Mouse (Mus musculus) embryonic facial prominence, embryonic 14.5 days (tissue): ENCODE data around the gene Copg1. TPM values are rescaled to one million over a fixed set of nuclear protein-coding genes. Genes with fewer than 3 reads are reported as not detected.

Experiments used
- ATAC-seq: fragments of 200-750 bp; cut with Nextera tagmentation; 2 replicates; pipeline ENCODE4 v1.8.0; 2017; ENCODE audit warnings: low read depth, moderate number of reproducible peaks, moderate TSS enrichment
- DNase-seq: peaks from one replicate; pipeline ENCODE4 v3.0.0-alpha.2; 2015; ENCODE audit warnings: low spot score
- H3K27ac ChIP-seq: fragments of 300-500 bp; sonication (generic); replicated peaks from 2 replicates; pipeline ENCODE4 v1.5.1; 2014; ENCODE audit warnings: low read depth, mild to moderate bottlenecking, low read length, moderate library complexity
- H3K27me3 ChIP-seq: fragments of 300-500 bp; sonication (generic); replicated peaks from 2 replicates; pipeline ENCODE4 v1.6.1; 2014; ENCODE audit warnings: low read length; ENCODE audit not compliant: control insufficient read depth, insufficient read depth
- H3K36me3 ChIP-seq: fragments of 300-500 bp; sonication (generic); 2 replicates; pipeline ENCODE4 v1.6.1; 2014; ENCODE audit warnings: low read length, mixed read lengths; ENCODE audit not compliant: control insufficient read depth, insufficient read depth
- H3K4me1 ChIP-seq: fragments of 300-500 bp; sonication (generic); 2 replicates; pipeline ENCODE4 v1.6.1; 2014; ENCODE audit warnings: antibody characterized with exemption, low read length; ENCODE audit not compliant: control insufficient read depth, insufficient read depth
- H3K4me2 ChIP-seq: fragments of 300-500 bp; sonication (generic); 2 replicates; pipeline ENCODE4 v1.6.1; 2014; ENCODE audit warnings: low read depth, mild to moderate bottlenecking, low read length, moderate library complexity, mixed read lengths
- H3K4me3 ChIP-seq: fragments of 300-500 bp; sonication (generic); 2 replicates; pipeline ENCODE4 v1.5.1; 2014; ENCODE audit warnings: low read depth, mild to moderate bottlenecking, low read length
- H3K9ac ChIP-seq: fragments of 300-500 bp; sonication (generic); 2 replicates; pipeline ENCODE4 v1.6.1; 2014; ENCODE audit warnings: low read depth, mild to moderate bottlenecking, low read length, moderate library complexity, mixed read lengths
- H3K9me3 ChIP-seq: fragments of 300-500 bp; sonication (generic); 2 replicates; pipeline ENCODE4 v1.6.1; 2016; ENCODE audit warnings: low read length; ENCODE audit not compliant: control insufficient read depth
- WGBS: fragments of 180-500 bp; shearing (Covaris S2); extraction: QIAGEN DNeasy Blood & Tissue Kit; methylation state at CpG from one replicate; pipeline ENCODE4 v1.1.7; 2014; 5-methylcytosine and 5-hydroxymethylcytosine counted together
- polyA plus RNA-seq: library from polyadenylated mRNA; unstranded; fragments of >200 nt; fragmentation: Nextera tagmentation; extraction: Ambion mirVana; gene quantifications from 2 replicates; pipeline ENCODE4 v1.2.1, GENCODE M21; 2014

Gene Copg1
- polyA plus RNA-seq, 1 experiment from 2014 or later, result 180 TPM

DNA sequence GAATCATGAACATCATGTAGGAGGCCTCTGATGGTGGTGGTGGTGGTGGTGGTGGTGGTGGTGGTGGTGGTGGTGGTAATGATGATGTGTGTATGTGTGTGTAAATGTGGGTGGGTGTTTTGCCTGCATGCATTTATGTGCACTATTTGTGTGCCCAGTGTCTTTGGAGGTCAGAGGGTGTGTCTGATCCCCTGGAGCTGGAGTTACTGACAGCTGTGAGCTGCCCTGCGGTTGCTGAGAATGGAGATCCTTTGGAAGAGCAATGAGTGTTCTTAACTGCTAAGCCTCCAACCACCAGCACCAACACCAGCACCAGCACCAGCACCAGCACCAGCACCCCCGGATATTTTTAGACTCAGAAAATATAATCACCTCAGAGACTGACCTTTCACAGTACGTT is 5.4 kb upstream of the Copg1 start:
- 80% methylated on average over 3 of the region's 3 CpGs for WGBS
- Histone ChIP-seq H3K27me3 (no peaks in the 10 kb centered on the region), H3K9me3 (no peaks in the 10 kb centered on the region), H3K4me2 (no peak overlapping the region), H3K4me3 (no peak overlapping the region), H3K9ac (no peak overlapping the region), H3K27ac (no peak overlapping the region), H3K4me1 (no peaks in the 10 kb centered on the region), H3K36me3 (no peaks in the 10 kb centered on the region)
- no peak for DNase-seq
- ATAC-seq, result no peak

DNA sequence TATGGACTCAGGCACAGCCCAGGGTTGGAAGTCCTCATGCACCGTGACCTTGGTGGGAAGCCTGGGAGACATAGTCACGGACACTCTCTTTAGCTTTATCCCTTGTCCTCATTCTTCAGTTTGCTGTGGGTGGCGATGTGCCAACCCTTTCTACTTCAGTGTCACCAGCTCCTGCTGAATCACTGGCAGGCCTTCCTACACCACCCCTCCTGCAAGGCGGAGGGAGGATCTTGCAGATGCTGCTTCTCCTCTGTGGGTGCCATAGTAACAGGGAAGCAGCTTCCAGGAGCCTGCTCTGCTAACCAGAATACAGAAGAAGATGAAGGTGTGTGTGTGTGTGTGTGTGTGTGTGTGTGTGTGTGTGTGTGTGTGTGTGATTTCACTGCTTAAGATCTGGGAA is 4.8 kb upstream of the Copg1 start:
- Histone ChIP-seq H3K4me3 (no peak overlapping the region), H3K27me3 (no peaks in the 10 kb centered on the region), H3K4me2 (no peak overlapping the region), H3K27ac (no peak overlapping the region), H3K4me1 (no peaks in the 10 kb centered on the region), H3K9me3 (no peaks in the 10 kb centered on the region), H3K36me3 (no peaks in the 10 kb centered on the region), H3K9ac (no peak overlapping the region)
- ATAC-seq (no peak), DNase-seq (peak; percentile 4)
- WGBS, result 53% methylated on average over 4 of the region's 4 CpGs

DNA sequence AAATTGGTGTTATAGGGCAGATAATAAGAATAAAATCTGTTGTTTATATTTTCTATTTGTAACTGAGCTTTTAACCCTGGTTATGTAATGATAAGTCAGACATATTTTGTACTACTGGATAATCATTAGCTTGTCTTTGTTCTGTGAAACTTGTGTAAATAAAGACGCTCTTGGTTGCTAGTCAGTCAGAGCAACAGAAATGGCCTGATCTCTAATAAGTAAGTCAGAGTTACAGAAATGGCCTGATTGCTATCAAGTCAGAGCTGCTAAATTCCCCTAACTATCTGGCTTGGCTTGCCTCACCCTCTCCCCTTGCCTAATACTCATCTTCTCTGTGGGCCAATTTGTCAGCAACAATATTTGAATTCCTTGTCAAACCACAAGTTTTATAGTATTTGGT is 893 bp upstream of the Copg1 start:
- DNase-seq (no peak), ATAC-seq (no peak)
- Histone ChIP-seq H3K4me1 (peaks cover 7% of the 10 kb centered on the region; the same call in 1 of the 2 replicates), H3K4me3 (no peak overlapping the region), H3K27ac (no peak overlapping the region), H3K36me3 (peaks cover 29% of the 10 kb centered on the region), H3K4me2 (no peak overlapping the region), H3K27me3 (no peaks in the 10 kb centered on the region), H3K9me3 (no peaks in the 10 kb centered on the region), H3K9ac (no peak overlapping the region)
- WGBS, result 87% methylated on average over 1 of the region's 1 CpGs

DNA sequence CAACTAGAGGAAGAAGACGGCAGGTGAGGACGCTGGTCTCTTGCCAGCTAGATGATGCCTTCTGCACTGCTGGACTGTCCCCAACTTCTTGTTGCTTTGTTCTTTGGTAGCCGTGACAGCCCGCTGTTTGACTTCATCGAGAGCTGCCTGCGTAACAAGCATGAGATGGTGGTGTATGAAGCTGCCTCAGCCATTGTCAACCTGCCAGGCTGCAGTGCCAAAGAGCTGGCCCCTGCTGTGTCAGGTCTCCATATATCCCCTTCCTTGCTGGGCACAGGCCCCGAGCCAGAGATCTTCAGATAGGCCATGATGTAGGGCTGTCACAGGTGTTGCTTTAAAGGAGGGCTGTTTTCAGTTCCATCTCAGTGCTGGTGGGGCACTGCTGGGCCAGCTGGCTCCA is 6.3 kb downstream of the Copg1 start:
- no peak for ATAC-seq
- Histone ChIP-seq H3K27ac (no peak overlapping the region), H3K36me3 (peaks cover 99% of the 10 kb centered on the region), H3K27me3 (no peaks in the 10 kb centered on the region), H3K9me3 (no peaks in the 10 kb centered on the region), H3K4me2 (no peak overlapping the region), H3K4me3 (no peak overlapping the region), H3K4me1 (peaks cover 1% of the 10 kb centered on the region; the same call in 1 of the 2 replicates), H3K9ac (no peak overlapping the region)
- 96% methylated on average over 7 of the region's 7 CpGs for WGBS
- DNase-seq, result no peak

DNA sequence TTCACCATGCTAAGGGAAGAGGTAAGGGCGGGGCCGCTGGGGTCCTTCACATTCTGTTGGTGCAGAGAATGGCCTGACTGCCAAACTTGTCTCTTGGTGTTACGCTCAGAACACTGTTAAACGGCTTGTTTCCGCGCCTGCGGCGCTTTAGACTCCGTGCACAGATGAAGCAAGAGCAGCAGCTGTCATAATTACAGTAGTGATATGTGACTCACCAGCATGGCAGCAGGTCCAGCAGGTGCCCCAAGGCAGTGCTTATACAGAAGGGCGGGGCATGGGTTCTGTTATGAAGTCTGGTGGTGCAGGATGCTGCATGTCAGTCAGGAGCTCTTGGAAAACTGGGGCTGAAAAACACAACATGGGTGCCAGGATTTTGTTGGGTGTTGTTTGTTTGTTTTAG is 10.4 kb downstream of the Copg1 start:
- Histone ChIP-seq H3K4me2 (no peak overlapping the region), H3K9ac (no peak overlapping the region), H3K27me3 (no peaks in the 10 kb centered on the region), H3K27ac (no peak overlapping the region), H3K36me3 (peaks cover 94% of the 10 kb centered on the region), H3K9me3 (no peaks in the 10 kb centered on the region), H3K4me3 (no peak overlapping the region), H3K4me1 (no peaks in the 10 kb centered on the region)
- peak; percentile 66 for DNase-seq
- WGBS, result 86% methylated on average over 10 of the region's 10 CpGs
- ATAC-seq, result no peak

DNA sequence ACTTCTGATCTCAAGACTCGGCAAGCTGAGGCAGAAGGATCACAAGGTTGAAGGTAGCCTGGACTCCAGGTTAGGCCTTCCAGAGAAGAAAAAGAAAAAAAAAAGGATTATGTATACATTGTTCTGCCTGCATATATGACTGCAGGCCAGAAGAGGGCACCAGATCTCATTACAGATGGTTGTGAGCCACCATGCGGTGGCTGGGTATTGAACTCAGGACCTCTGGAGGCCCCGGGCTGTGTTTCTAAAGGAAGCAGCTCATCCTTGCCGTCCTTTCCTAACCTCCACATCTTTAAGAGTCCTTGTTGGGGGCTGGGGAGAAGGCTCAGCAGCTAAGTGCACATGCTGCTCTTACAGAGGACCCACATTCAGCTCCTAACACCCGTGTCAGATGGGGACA is 19.0 kb downstream of the Copg1 start:
- DNase-seq (no peak), ATAC-seq (no peak)
- H3K9me3 ChIP-seq, result no peaks in the 10 kb centered on the region
- H3K4me2 ChIP-seq, result no peak overlapping the region
- H3K4me3 ChIP-seq, result no peak overlapping the region
- no peaks in the 10 kb centered on the region for H3K4me1 ChIP-seq
- WGBS, result 58% methylated on average over 5 of the region's 5 CpGs
- H3K27me3 ChIP-seq, result no peaks in the 10 kb centered on the region
- H3K36me3 ChIP-seq, result peaks cover 99% of the 10 kb centered on the region
- no peak overlapping the region for H3K9ac ChIP-seq
- H3K27ac ChIP-seq, result no peak overlapping the region

DNA sequence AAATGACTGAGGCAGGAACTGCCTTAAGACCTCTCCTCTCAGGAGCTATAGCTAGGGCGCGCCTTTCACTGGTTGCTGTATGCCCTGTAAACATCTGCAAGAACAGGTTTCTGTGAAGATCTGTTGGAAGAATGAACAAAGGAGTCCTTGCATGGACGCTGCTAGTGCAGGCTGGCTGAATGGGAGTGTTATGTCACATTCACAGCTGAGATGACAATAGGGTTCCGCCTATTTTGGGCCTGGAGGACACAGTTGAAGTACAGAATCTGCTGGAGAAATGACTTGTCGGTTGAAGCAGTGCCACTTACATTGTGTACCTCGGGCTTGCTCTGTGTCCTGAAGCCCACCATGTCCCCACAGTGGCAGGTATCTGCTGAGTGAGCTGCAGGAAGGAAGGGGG is 21.6 kb downstream of the Copg1 start:
- Histone ChIP-seq H3K27me3 (no peaks in the 10 kb centered on the region), H3K36me3 (peaks cover 91% of the 10 kb centered on the region), H3K4me2 (no peak overlapping the region), H3K9me3 (no peaks in the 10 kb centered on the region), H3K4me1 (no peaks in the 10 kb centered on the region), H3K27ac (no peak overlapping the region), H3K9ac (no peak overlapping the region), H3K4me3 (no peak overlapping the region)
- 90% methylated on average over 6 of the region's 6 CpGs for WGBS
- DNase-seq (no peak), ATAC-seq (no peak)

DNA sequence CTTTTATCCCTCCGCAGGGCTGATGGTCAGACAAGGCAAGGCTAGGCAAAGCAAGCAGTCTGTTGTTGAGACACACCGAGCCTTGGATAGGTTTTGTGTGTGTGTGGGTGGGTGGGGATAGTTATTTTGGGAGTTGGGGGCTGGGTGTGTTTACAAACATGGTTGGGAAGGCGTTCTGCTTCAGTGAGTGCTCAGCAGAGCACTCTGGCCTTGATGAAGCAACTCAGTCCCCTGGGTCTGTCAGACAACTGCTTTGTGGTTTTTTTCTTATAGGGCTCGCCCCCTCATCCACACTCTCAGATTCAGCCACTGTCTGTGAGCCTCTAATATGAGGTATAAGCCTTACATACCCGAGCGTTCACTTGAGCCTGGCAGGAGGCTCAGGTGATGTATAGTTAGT is 23.9 kb downstream of the Copg1 start:
- H3K9ac ChIP-seq, result no peak overlapping the region
- ATAC-seq (no peak), DNase-seq (no peak)
- H3K9me3 ChIP-seq, result no peaks in the 10 kb centered on the region
- no peaks in the 10 kb centered on the region for H3K27me3 ChIP-seq
- 85% methylated on average over 6 of the region's 6 CpGs for WGBS
- peaks cover 74% of the 10 kb centered on the region for H3K36me3 ChIP-seq
- H3K4me3 ChIP-seq, result no peak overlapping the region
- H3K27ac ChIP-seq, result no peak overlapping the region
- peaks cover 11% of the 10 kb centered on the region for H3K4me1 ChIP-seq
- H3K4me2 ChIP-seq, result no peak overlapping the region

DNA sequence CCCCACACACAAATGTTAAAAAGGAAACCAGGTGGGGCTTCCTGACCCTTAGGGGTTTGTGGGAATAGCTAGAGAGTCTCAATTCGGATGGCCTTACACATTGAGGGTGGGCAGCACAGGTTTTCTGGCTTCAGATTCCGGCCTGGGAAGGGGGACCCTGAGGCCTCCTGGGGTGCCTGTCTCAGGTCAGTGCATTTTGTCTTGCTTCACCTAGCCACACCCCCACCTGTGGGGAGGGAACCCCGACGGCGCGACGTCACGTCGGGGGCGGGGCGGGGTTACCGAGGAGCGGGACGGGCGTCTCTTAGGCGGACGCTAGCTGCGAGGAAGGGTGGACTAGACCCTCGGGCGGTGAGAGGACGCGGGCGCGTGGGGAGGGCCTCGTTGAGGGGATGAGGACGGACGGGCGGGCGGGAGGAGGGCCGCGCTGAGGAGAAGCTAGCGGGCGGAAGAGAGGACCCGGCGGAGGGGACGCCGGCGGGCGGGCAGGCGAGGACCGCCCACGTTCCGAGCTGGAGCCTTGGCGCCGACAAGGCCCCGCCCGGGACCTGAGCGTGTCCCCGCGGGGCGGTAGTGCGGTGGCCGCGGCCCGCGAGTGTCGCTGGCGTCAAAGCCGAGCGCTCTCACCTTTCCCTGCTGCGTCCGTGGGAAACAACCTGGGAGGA is 26.2 kb downstream of the Copg1 start, which contains the start of gene Hmces:
Gene Hmces (plus strand): TSS at position 275 of the 665 bp plus-strand sequence.
- Histone ChIP-seq H3K27ac (peak within 1 kb of the TSS; percentile 89), H3K9me3 (no peaks in the 10 kb centered on the region), H3K4me1 (peaks cover 11% of the 10 kb centered on the region), H3K36me3 (peaks cover 74% of the 10 kb centered on the region), H3K4me3 (peak within 1 kb of the TSS; percentile 92), H3K9ac (peak within 1 kb of the TSS; percentile 89), H3K4me2 (peak within 1 kb of the TSS; percentile 89), H3K27me3 (no peaks in the 10 kb centered on the region)
- peak; percentile 87 for DNase-seq
- under 1% methylated on average over 27 of the region's 62 CpGs for WGBS
- ATAC-seq, result peak; percentile 94
